Mouse (Mus musculus): ENCODE results near the gene Ddx28. TPM values are rescaled to one million over a fixed set of nuclear protein-coding genes. Genes with fewer than 3 reads are reported as not detected.

Gene Ddx28
- total RNA-seq, 2 experiments from 2014 or later, result 14.3 to 15.4 TPM

DNA sequence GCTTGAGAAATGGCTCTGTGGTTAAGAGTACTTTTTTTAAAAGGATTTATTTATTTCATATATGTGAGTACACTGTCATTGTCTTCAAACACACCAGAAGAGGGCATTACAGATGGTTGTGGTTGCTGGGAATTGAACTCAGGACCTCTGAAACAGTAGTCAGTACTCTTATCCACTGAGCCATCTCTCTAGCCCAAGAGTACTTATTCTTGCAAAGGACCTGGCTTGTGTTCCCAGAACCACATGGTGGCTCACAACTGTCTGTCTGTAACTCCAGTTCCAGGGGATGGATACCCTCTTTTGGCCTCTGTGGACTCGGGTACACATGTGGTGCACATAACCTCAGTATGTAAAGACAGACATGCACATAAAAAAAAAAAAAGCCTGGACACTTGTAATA, 42.3 kb downstream of the Ddx28 start:
- DNase-seq (ENCODE audit: low spot score in 2 of 2), result no peak

DNA sequence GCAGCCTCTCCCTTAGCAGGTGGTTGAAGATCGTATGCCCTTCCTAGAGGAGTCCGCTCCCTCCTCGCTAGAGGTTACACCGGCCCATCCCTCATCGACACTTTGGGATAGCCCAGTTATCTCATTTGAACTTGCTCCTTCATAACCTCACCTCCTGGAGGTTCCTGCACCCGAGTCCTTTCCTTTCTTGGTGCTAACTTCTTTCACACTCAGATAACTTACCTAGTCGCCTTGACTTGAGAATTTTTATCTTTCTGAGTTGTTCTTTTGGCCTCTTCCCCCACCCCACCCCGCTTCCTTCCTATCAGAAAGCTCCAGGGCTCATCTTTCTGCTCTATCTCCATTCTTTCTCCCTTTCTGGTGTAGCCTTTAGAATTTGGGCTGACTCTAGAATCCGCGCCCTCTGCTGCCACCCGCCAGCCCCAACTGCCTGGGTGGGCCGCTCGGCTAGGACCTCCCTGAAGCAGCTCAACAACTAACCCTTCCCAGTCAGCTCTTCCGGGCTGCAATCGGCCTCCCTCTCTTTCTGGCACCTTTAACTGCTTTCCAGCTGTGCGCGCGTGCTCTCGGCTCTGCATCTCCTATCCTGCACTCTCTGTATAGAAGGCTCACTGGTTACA, 44.9 kb downstream of the Ddx28 start:
- DNase-seq (ENCODE audit: low spot score in 2 of 2), result no peak

DNA sequence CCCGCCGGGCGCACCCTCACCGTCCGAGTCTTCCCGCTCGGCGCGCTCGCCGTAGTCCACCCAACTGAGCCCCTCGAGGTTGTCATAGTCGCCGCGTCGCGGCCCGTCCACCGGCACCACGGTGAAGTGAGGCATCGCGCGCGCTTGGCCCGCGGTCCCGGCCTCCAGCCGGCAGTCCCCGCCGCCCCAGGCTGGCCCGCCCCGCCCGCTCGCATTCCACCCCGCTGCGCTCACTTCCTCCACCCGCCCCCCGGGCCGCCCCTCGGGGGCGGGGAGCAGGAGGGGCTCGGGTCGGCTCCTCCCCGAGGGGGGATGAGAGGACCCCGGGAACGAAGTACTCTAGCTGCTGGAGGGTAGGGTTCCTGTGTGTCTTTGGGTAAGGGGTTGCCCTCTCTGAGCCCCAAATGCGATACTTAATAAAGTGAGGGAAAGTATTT, 45.8 kb downstream of the Ddx28 start, which contains the start of gene Slc12a4:
Gene Slc12a4, minus strand, starts transcription at position 193 of the 437 bp plus-strand sequence.
- peak; percentile 12 to 30 for DNase-seq (ENCODE audit: low spot score in 2 of 2)

DNA sequence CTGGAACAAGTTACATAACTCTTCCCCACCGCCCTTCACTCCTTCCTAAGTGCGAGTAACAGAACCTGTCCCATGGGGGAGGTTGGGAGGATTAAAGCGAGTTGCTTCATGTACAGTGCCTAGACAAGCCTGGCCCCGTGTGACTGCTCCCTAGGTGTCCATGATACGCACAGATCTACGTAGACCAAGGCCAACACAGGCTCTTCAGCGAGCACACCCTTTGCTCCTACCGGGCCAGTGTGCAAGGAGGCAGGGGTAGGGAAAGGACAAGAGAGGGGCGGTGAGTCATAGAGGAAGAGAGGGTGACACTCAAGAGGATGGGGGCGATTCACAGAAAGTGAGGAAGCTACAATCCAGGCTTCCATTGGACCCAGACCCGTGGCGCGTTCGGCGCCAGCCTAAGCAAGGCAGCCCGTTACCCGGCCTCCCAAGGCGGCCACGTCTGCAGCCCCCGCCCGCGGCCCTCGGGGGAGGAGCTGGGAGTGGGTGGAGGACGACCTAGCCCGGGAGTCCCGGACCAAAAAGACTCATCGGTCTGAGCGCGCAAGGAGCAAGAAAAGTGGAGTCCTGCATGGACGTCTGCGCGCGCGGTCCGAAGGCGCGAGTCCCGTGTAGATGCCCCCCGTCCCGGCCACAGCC, 46.3 kb downstream of the Ddx28 start:
- DNase-seq (ENCODE audit: low spot score in 2 of 2), result no peak

DNA sequence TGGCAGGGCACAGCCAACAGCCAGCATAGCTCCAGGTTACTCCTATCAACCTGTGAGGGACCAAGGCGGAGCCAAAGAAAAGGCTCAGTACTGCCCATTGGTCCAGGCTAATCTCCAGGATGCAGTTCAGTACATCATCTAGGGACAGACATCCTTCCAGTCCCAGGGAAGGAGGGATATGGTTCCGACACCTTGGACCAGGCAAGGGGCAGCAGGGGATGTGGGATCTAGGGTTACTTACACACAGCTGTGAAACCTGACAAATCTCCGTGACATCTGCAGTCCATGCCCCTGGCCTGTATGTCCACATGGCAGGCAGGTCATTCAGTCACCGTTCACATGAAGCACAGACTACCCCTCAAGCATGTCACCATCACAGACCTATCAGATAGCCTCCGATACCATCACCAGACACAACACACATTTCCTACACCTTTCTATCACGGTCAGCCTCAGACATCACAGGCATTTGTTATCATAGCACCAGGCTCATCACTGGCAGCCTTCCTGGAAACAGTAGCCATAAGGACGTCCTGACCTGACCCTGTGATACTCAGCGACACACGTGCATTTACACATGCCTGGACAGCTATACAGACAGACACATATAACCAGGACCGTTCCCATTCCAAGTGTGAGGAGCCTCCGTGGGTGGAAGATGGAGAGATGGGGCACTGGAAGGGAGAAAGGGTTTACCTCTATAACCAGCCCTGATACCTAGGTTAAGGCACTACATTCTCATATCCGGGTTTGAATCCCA, 47.0 kb downstream of the Ddx28 start:
- DNase-seq (ENCODE audit: low spot score in 2 of 2), result no peak

DNA sequence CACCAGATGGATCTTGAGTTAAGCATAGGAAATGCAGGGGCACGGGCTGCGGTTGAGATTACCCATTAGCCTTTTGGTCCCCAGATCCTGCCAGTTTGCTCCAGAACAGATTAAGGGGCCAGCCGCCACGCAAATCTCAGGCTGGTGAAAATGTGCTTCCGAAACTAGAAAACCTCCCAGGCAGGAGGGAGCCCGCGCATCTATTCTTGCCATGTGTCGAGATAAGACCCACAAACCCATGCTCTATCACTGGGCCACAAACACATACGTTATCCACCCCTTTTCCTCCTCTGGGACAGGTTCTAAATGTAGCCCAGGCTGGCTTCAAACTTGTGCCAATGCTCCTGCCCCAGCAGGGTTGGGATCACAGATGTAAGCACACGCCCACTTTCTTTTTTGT, 50.1 kb downstream of the Ddx28 start:
- no peak for DNase-seq (ENCODE audit: low spot score in 2 of 2)

DNA sequence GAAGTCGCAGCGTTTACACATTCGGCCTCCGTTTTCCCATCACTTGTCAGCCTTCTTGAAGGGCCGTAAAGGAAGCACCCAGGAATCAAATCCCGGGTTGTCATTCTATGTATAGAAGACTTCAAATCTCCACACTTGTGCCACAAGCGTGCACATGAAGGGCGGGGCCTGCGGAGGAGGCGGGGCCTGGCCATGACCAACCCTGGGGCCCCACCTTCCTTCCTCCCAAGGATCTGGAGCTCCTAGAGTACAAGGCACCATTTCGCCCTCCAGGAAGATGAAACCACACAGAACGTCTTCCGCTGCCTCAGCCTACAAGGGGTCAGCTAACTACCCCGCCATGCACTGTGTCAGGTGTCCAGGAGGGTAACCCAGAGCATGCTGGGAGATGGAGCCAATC, 50.6 kb downstream of the Ddx28 start:
- no peak for DNase-seq (ENCODE audit: low spot score in 2 of 2)

Other genes with a start within 250 kb of the Ddx28 start
- gene Ranbp10, start 184.5 kb downstream of the Ddx28 start, total RNA-seq (2021), result 10 to 100 TPM; 24.7 to 25.7 TPM
- gene Tsnaxip1, start 184.2 kb downstream of the Ddx28 start, total RNA-seq (2021), result under 1 TPM in 1 of 2 experiments, not detected in 1; 0.25 TPM
- gene Cenpt, start 158.6 kb downstream of the Ddx28 start, total RNA-seq (2021), result 10 to 100 TPM; 12.6 to 12.9 TPM
- gene Thap11, start 156.8 kb downstream of the Ddx28 start, total RNA-seq (2021), result 10 to 100 TPM; 43.0 to 46.5 TPM
- gene Nutf2, start 151.3 kb downstream of the Ddx28 start, total RNA-seq (2021), result 10 to 100 TPM; 29.0 to 41.5 TPM
- gene Edc4, start 131.0 kb downstream of the Ddx28 start, total RNA-seq (2021), result 10 to 100 TPM; 63.6 to 67.4 TPM
- gene Nrn1l, start 118.3 kb downstream of the Ddx28 start, total RNA-seq (2021), result under 1 TPM; 0.57 to 0.99 TPM
- gene Pskh1, start 111.4 kb downstream of the Ddx28 start, total RNA-seq (2021), result 1 to 10 TPM; 6.5 to 7.3 TPM
- 1 to 10 TPM; 1.1 to 1.8 TPM for gene Ctrl, start 78.0 kb downstream of the Ddx28 start, total RNA-seq (2021)
- gene Psmb10, start 73.4 kb downstream of the Ddx28 start, total RNA-seq (2021), result 10 to 100 TPM; 62.5 to 74.3 TPM
- gene Lcat, start 68.5 kb downstream of the Ddx28 start, total RNA-seq (2021), result 10 to 100 TPM; 31.7 to 38.4 TPM
- gene Slc12a4, start 45.8 kb downstream of the Ddx28 start, total RNA-seq (2021), result 10 to 100 TPM; 18.6 to 20.8 TPM
- not detected for gene Dpep3, start 32.5 kb downstream of the Ddx28 start, total RNA-seq (2021)
- gene Dus2, start 20.5 kb downstream of the Ddx28 start, total RNA-seq (2021), result 10 to 100 TPM; 15.6 to 16.2 TPM
- gene Dpep2nb, start 5.9 kb downstream of the Ddx28 start, total RNA-seq (2021), result not detected
- gene Nfatc3, start 47.0 kb upstream of the Ddx28 start, total RNA-seq (2021), result 10 to 100 TPM; 10.9 to 12.0 TPM
- under 1 TPM in 1 of 2 experiments, not detected in 1; 0.12 TPM for gene Esrp2, start 125.1 kb upstream of the Ddx28 start, total RNA-seq (2021)
- gene Pla2g15, start 138.5 kb upstream of the Ddx28 start, total RNA-seq (2021), result 10 to 100 TPM; 22.8 to 25.6 TPM
- 10 to 100 TPM; 18.6 to 20.8 TPM for gene Slc7a6, start 157.0 kb upstream of the Ddx28 start, total RNA-seq (2021)
- 10 to 100 TPM; 24.5 to 26.5 TPM for gene Slc7a6os, start 199.1 kb upstream of the Ddx28 start, total RNA-seq (2021)
- 10 to 100 TPM; 31.2 to 37.2 TPM for gene Prmt7, start 199.1 kb upstream of the Ddx28 start, total RNA-seq (2021)